In the genomic region with DNA sequence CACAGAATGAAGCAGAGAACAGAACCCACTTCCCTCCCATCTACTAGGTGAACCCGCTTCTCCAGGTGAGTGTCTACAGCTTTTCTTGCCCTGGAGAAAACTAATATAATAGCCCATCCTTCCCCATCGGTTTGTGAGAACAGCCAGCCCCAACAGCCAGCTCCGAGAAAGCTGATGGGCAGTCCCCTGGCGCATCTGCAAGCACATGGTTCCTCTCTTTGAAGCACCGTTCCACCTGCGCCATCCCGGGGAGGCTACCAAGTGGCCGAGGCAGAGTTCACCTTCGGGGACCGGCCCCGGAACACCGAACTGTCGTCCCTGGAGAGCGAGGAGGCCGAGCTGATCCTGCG, we compare ENCODE assay signal across 8 mouse cellular contexts. TPM values are rescaled to one million over a fixed set of nuclear protein-coding genes. Genes with fewer than 3 reads are reported as not detected.
DNase-seq lines count a peak whose midpoint lies in the region; ATAC-seq and TF ChIP-seq lines count a peak whose summit lies in the region.

No protein-coding gene starts in this region.

- peak overlapping the region; percentile 51 for H3K4me3 ChIP-seq in lung, embryonic 15.5 days
- H3K4me3 ChIP-seq in forebrain, embryonic 11.5 days (ENCODE audit: low read depth, low read length), result peak overlapping the region; percentile 50
- peak overlapping the region; percentile 47 for H3K4me3 ChIP-seq in intestine, postnatal 0 days (ENCODE audit: low read depth, low read length)
- peak overlapping the region; percentile 50 for H3K4me3 ChIP-seq in neural tube, embryonic 14.5 days (ENCODE audit: low read depth, low read length)

- no peak overlapping the region for H3K27ac ChIP-seq in lung, embryonic 15.5 days
- no peak overlapping the region for H3K27ac ChIP-seq in forebrain, embryonic 11.5 days (ENCODE audit: low read depth, low read length)
- no peak overlapping the region for H3K27ac ChIP-seq in intestine, postnatal 0 days (ENCODE audit: low read depth, low read length)
- no peak overlapping the region for H3K27ac ChIP-seq in neural tube, embryonic 14.5 days (ENCODE audit: low read depth, low read length)

- H3K4me1 ChIP-seq in lung, embryonic 15.5 days, result peaks cover 14% of the 10 kb centered on the region
- peaks cover 13% of the 10 kb centered on the region; the same call in 1 of the 2 replicates for H3K4me1 ChIP-seq in forebrain, embryonic 11.5 days (replicated peaks; ENCODE audit: control insufficient read depth, insufficient read depth, low read length)
- H3K4me1 ChIP-seq in intestine, postnatal 0 days (replicated peaks; ENCODE audit: control insufficient read depth, insufficient read depth, low read length), result peaks cover 5% of the 10 kb centered on the region; the same call in 1 of the 2 replicates
- H3K4me1 ChIP-seq in neural tube, embryonic 14.5 days (ENCODE audit: control insufficient read depth, insufficient read depth, low read length), result 0 out of 2 replicates have a peak, but pooled peaks cover 6% of the 10 kb centered on the region

- no peaks in the 10 kb centered on the region for H3K36me3 ChIP-seq in lung, embryonic 15.5 days
- no peaks in the 10 kb centered on the region for H3K36me3 ChIP-seq in forebrain, embryonic 11.5 days (ENCODE audit: control insufficient read depth, insufficient read depth, low read length)
- no peaks in the 10 kb centered on the region for H3K36me3 ChIP-seq in intestine, postnatal 0 days (ENCODE audit: control insufficient read depth, insufficient read depth)
- no peaks in the 10 kb centered on the region for H3K36me3 ChIP-seq in neural tube, embryonic 14.5 days (ENCODE audit: control insufficient read depth, insufficient read depth, low read length)

- WGBS in lung, embryonic 15.5 days, result 3% methylated on average over 16 of the region's 16 CpGs
- WGBS in forebrain, embryonic 11.5 days, result 2% methylated on average over 16 of the region's 16 CpGs
- WGBS in intestine, postnatal 0 days, result 4% methylated on average over 16 of the region's 16 CpGs
- WGBS in neural tube, embryonic 14.5 days, result 3% methylated on average over 16 of the region's 16 CpGs

- no peak overlapping the region for H3K9ac ChIP-seq in lung, embryonic 15.5 days
- no peak overlapping the region; the same call in 1 of the 2 replicates for H3K9ac ChIP-seq in forebrain, embryonic 11.5 days (ENCODE audit: low read length)
- H3K9ac ChIP-seq in intestine, postnatal 0 days (ENCODE audit: low read depth, low read length), result no peak overlapping the region
- peak overlapping the region; percentile 69 for H3K9ac ChIP-seq in neural tube, embryonic 14.5 days (replicated peaks; ENCODE audit: low read depth, low read length)

- peak overlapping the region; percentile 94 for H3K4me2 ChIP-seq in lung, embryonic 15.5 days
- peak overlapping the region; percentile 93 for H3K4me2 ChIP-seq in forebrain, embryonic 11.5 days (ENCODE audit: low read depth, low read length, severe bottlenecking)
- peak overlapping the region; percentile 94 for H3K4me2 ChIP-seq in intestine, postnatal 0 days (replicated peaks; ENCODE audit: low read depth)
- peak overlapping the region; percentile 81 for H3K4me2 ChIP-seq in neural tube, embryonic 14.5 days (ENCODE audit: low read depth, low read length)

- no peak for TF ChIP-seq CTCF in intestine, postnatal 0 days (IDR thresholded peaks at IDR 0.05; ENCODE audit: low read depth)

- no peak for ATAC-seq in lung, embryonic 15.5 days (ENCODE audit: borderline replicate concordance, extremely low read depth, low FRiP score, low TSS enrichment)
- no peak for ATAC-seq in forebrain, embryonic 11.5 days (replicated peaks; ENCODE audit: low FRiP score)
- ATAC-seq in intestine, postnatal 0 days, result no peak
- ATAC-seq in neural tube, embryonic 14.5 days (ENCODE audit: low read depth), result no peak
- ATAC-seq in cerebellum, adult (ENCODE audit: insufficient number of reproducible peaks, low FRiP score, low TSS enrichment), result no peak

- H3K9me3 ChIP-seq in lung, embryonic 15.5 days, result no peaks in the 10 kb centered on the region
- no peaks in the 10 kb centered on the region for H3K9me3 ChIP-seq in forebrain, embryonic 11.5 days (ENCODE audit: control insufficient read depth, low read length)
- no peaks in the 10 kb centered on the region for H3K9me3 ChIP-seq in intestine, postnatal 0 days (ENCODE audit: control insufficient read depth)
- no peaks in the 10 kb centered on the region for H3K9me3 ChIP-seq in neural tube, embryonic 14.5 days (ENCODE audit: control insufficient read depth, low read length)

- DNase-seq in lung, postnatal 10 days, result no peak
- no peak for DNase-seq in forebrain, embryonic 11.5 days (ENCODE audit: low spot score)
- no peak for DNase-seq in frontal cortex, adult 2 months (ENCODE audit: extremely low spot score in 1 of 2, low spot score in 1 of 2)
- no peak for DNase-seq in gastrocnemius, adult 18-20 months (ENCODE audit: low spot score)

- peaks cover 66% of the 10 kb centered on the region for H3K27me3 ChIP-seq in lung, embryonic 15.5 days
- peaks cover 41% of the 10 kb centered on the region for H3K27me3 ChIP-seq in forebrain, embryonic 11.5 days (ENCODE audit: control insufficient read depth, insufficient read depth, low read length)
- H3K27me3 ChIP-seq in intestine, postnatal 0 days (replicated peaks; ENCODE audit: control insufficient read depth, insufficient read depth, low read length), result peaks cover 50% of the 10 kb centered on the region
- H3K27me3 ChIP-seq in neural tube, embryonic 14.5 days (ENCODE audit: control insufficient read depth, insufficient read depth, low read length), result peaks cover 14% of the 10 kb centered on the region

RNA-seq across cellular contexts. Expression of gene Gpr25, which starts 1.2 kb away (rescaled TPM):
- polyA plus RNA-seq in lung, embryonic 15.5 days (2015; fragmentation: Nextera tagmentation; extraction: Ambion mirVana), result not detected in 2 replicates
- polyA plus RNA-seq in forebrain, embryonic 11.5 days (2014; fragmentation: Nextera tagmentation; extraction: Ambion mirVana), result not detected in 2 replicates
- polyA plus RNA-seq in intestine, postnatal 0 days (2015; fragmentation: Nextera tagmentation; extraction: Ambion mirVana), result not detected in 2 replicates
- 0.67 and 0.70 TPM in 2 replicates for polyA plus RNA-seq in neural tube, embryonic 14.5 days (2014; fragmentation: Nextera tagmentation; extraction: Ambion mirVana)
- polyA plus RNA-seq in frontal cortex, adult 2 months (2012; rRNA removed), result 5.4 and 6.5 TPM in 2 replicates
- not detected for total RNA-seq in gastrocnemius, adult 18-20 months (2021)

RNA-seq across cellular contexts. Expression of gene Inava, which starts 25.5 kb away (rescaled TPM):
- polyA plus RNA-seq in lung, embryonic 15.5 days (2015; fragmentation: Nextera tagmentation; extraction: Ambion mirVana), result 15.7 and 16.0 TPM in 2 replicates
- polyA plus RNA-seq in forebrain, embryonic 11.5 days (2014; fragmentation: Nextera tagmentation; extraction: Ambion mirVana), result 19.5 and 19.8 TPM in 2 replicates
- 15.8 and 18.3 TPM in 2 replicates for polyA plus RNA-seq in intestine, postnatal 0 days (2015; fragmentation: Nextera tagmentation; extraction: Ambion mirVana)
- polyA plus RNA-seq in neural tube, embryonic 14.5 days (2014; fragmentation: Nextera tagmentation; extraction: Ambion mirVana), result 2.3 and 2.6 TPM in 2 replicates
- 2.8 and 3.3 TPM in 2 replicates for polyA plus RNA-seq in frontal cortex, adult 2 months (2012; rRNA removed)
- total RNA-seq in gastrocnemius, adult 18-20 months (2021), result not detected

RNA-seq across cellular contexts. Expression of gene Mroh3, which starts 46.9 kb away (rescaled TPM):
- polyA plus RNA-seq in lung, embryonic 15.5 days (2015; fragmentation: Nextera tagmentation; extraction: Ambion mirVana), result 0.17 and 0.25 TPM in 2 replicates
- 0.41 TPM in 1 of 2 replicates, not detected in the other for polyA plus RNA-seq in forebrain, embryonic 11.5 days (2014; fragmentation: Nextera tagmentation; extraction: Ambion mirVana)
- polyA plus RNA-seq in intestine, postnatal 0 days (2015; fragmentation: Nextera tagmentation; extraction: Ambion mirVana), result 0.04 and 0.25 TPM in 2 replicates
- polyA plus RNA-seq in neural tube, embryonic 14.5 days (2014; fragmentation: Nextera tagmentation; extraction: Ambion mirVana), result not detected in 2 replicates
- 0.63 and 0.88 TPM in 2 replicates for polyA plus RNA-seq in frontal cortex, adult 2 months (2012; rRNA removed)
- not detected for total RNA-seq in gastrocnemius, adult 18-20 months (2021)
